Mouse (Mus musculus) embryonic facial prominence, embryonic 10.5 days (tissue): Measurements from ENCODE around the gene Dpm3. TPM values are rescaled to one million over a fixed set of nuclear protein-coding genes. Genes with fewer than 3 reads are reported as not detected.

Experiments
- DNase-seq: peaks from one replicate; pipeline ENCODE4 v3.0.0-alpha.2; 2017; ENCODE audit warnings: low spot score
- H3K27ac ChIP-seq: fragments of 300-500 bp; sonication (generic); replicated peaks from 2 replicates; pipeline ENCODE4 v1.5.1; 2016; ENCODE audit warnings: mild to moderate bottlenecking
- H3K27me3 ChIP-seq: fragments of 300-500 bp; sonication (generic); replicated peaks from 2 replicates; pipeline ENCODE4 v1.6.1; 2016; ENCODE audit warnings: low read depth, mild to moderate bottlenecking; ENCODE audit not compliant: poor library complexity, severe bottlenecking
- H3K36me3 ChIP-seq: fragments of 300-500 bp; sonication (generic); replicated peaks from 2 replicates; pipeline ENCODE4 v1.6.1; 2016; ENCODE audit warnings: mild to moderate bottlenecking, moderate library complexity
- H3K4me1 ChIP-seq: fragments of 300-500 bp; sonication (generic); 2 replicates; pipeline ENCODE4 v1.6.1; 2016
- H3K4me3 ChIP-seq: fragments of 300-500 bp; sonication (generic); 2 replicates; pipeline ENCODE4 v1.5.1; 2016; ENCODE audit warnings: mild to moderate bottlenecking, moderate library complexity
- H3K9me3 ChIP-seq: fragments of 300-500 bp; sonication (generic); 2 replicates; pipeline ENCODE4 v1.6.1; 2016; ENCODE audit warnings: mild to moderate bottlenecking
- whole genome bisulfite sequencing: fragments of 180-500 bp; shearing (Covaris S2); methylation state at CpG from one replicate; pipeline ENCODE4 v1.1.7; 2016; 5-methylcytosine and 5-hydroxymethylcytosine counted together
- polyA plus RNA-seq: library from polyadenylated mRNA; unstranded; fragments of >200 nt; fragmentation: Nextera tagmentation; extraction: Ambion mirVana; gene quantifications from 2 replicates; pipeline ENCODE4 v1.2.1, GENCODE M21; 2016

Gene Dpm3
- polyA plus RNA-seq, 1 experiment from 2014 or later: 84.1 TPM

- Histone ChIP-seq H3K27ac (no peak overlapping the region; the same call in 1 of the 2 replicates), H3K4me3 (no peak overlapping the region), H3K36me3 (no peaks in the 10 kb centered on the region), H3K4me1 (peaks cover 46% of the 10 kb centered on the region), H3K27me3 (peaks cover 14% of the 10 kb centered on the region), H3K9me3 (no peaks in the 10 kb centered on the region)
- WGBS: 55% methylated on average over 7 of the region's 7 CpGs
- no peak for DNase-seq
These were observed 29.4 kb downstream of the Dpm3 start for GRCm38 (mm10) chr3:89288503-89288928.

DNA sequence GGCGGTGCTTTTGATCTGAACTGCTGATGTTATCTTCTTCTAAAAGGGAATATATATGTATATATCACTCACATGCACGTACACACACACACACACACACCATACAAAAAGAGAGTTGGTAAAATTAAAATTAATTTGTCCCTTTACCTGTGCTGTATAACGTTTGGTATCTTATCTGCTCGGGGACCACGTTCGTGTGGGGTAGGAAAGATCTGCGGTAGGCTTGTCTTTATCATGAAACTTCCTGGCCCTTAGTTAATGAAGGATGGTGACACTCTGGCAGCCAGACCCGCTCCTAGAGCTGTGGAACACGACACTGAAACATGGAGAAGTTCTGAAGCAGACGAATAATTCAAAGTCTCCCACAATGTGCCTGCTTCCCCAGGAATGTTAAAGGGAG, 32.7 kb downstream of the Dpm3 start:
- H3K4me1 ChIP-seq: peaks cover 28% of the 10 kb centered on the region
- DNase-seq: no peak
- H3K36me3 ChIP-seq: no peaks in the 10 kb centered on the region
- no peak overlapping the region for H3K4me3 ChIP-seq
- no peaks in the 10 kb centered on the region for H3K27me3 ChIP-seq
- 77% methylated on average over 10 of the region's 10 CpGs for WGBS
- H3K9me3 ChIP-seq: no peaks in the 10 kb centered on the region
- H3K27ac ChIP-seq: no peak overlapping the region

GRCm38 (mm10) chr3:89292303-89292702, 33.1 kb downstream of the Dpm3 start:
- Histone ChIP-seq H3K27me3 (no peaks in the 10 kb centered on the region), H3K27ac (no peak overlapping the region), H3K4me1 (peaks cover 24% of the 10 kb centered on the region), H3K4me3 (no peak overlapping the region), H3K36me3 (no peaks in the 10 kb centered on the region), H3K9me3 (no peaks in the 10 kb centered on the region)
- WGBS: 76% methylated on average over 5 of the region's 5 CpGs
- DNase-seq: no peak

DNA sequence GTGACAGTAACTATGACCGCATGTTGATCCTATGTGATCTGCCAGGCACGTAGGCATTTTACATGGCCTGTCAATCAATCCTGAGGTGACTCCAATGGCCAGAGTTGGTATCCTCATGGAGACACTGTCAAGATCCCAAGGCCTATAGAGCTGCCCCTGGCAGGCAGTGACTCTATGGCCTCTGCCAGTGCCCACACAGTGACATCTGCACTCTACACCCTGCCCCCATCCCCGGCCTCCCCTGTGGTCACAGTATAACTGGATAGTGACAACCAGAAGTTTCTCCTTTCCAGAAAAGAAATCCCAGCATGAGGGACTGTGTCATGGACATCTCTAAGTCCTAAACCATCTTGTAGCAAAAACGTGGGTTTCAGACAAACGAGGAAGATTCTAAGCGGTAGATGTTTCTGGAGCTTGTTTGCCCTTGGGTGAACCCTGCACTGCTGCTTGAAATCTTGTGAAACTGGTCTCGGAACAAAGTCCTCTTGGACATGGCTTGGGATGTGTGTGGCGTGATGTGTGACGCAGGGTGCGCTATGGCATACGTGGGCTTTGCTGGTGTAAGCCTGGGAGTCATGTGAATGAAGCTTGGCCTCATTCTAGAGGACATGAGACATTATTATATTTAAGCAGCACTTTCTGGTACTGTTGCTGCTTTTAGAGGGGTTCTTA, 34.2 kb downstream of the Dpm3 start:
- Histone ChIP-seq H3K36me3 (no peaks in the 10 kb centered on the region), H3K27me3 (no peaks in the 10 kb centered on the region), H3K4me1 (peaks cover 13% of the 10 kb centered on the region), H3K27ac (no peak overlapping the region), H3K9me3 (no peaks in the 10 kb centered on the region), H3K4me3 (no peak overlapping the region)
- no peak for DNase-seq
- WGBS: 92% methylated on average over 11 of the region's 11 CpGs

DNA sequence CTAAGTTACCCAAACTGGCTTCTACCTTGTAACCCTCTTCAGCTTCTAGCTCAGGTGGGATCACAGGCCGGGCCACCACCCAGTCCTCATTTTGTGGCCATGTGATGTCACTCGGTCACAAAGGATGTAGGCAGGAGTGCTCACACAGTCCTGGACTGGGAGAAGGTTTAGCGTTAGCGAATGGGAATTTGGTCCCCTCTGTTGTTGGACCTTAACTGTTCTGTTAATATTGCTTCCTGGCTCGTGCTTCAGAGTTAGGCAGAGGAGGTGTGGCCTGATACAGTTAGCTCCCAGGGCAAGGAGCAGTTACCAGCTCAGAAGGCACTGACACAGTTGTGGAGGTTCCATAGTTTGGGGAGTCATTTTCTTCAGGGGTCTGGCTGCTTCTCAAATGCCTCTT, 35.0 kb downstream of the Dpm3 start:
- Histone ChIP-seq H3K4me3 (no peak overlapping the region), H3K4me1 (peaks cover 9% of the 10 kb centered on the region), H3K9me3 (no peaks in the 10 kb centered on the region), H3K27ac (no peak overlapping the region), H3K27me3 (peaks cover 6% of the 10 kb centered on the region), H3K36me3 (no peaks in the 10 kb centered on the region)
- 78% methylated on average over 5 of the region's 5 CpGs for WGBS
- DNase-seq: no peak

DNA sequence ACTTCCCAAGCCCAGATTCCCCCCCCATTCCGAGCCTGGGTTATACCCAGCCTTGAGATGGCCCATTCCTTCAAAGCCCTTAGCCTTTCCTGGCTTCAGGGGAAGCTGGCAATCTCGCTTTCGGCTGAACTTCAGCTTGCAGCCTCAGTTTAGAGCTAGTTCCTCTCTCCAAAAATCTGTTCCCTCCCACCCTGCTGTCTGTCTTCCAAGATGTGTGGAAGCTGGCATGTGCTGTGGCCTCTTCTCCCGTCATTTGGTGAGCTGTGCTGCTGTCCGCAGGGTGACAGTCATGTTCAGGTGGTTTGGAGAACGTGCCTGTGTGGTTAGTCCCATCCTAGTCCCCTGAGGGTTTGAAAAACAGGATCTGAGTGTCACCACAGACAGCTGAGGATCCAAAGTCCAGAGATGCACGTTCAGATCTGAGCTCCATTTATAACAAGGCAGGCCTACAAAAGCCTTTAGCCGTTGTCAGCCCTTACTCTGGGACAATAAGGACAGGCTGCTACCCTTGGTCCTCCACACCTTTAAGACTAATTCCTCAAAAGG, 36.6 kb downstream of the Dpm3 start:
- WGBS: 84% methylated on average over 8 of the region's 8 CpGs
- H3K4me3 ChIP-seq: no peak overlapping the region
- no peaks in the 10 kb centered on the region for H3K9me3 ChIP-seq
- H3K27me3 ChIP-seq: peaks cover 18% of the 10 kb centered on the region
- no peak for DNase-seq
- H3K4me1 ChIP-seq: peaks cover 19% of the 10 kb centered on the region
- H3K36me3 ChIP-seq: no peaks in the 10 kb centered on the region
- H3K27ac ChIP-seq: no peak overlapping the region

GRCm38 (mm10) chr3:89296761-89297396, 37.7 kb downstream of the Dpm3 start:
- no peak overlapping the region for H3K27ac ChIP-seq
- no peak overlapping the region for H3K4me3 ChIP-seq
- H3K9me3 ChIP-seq: no peaks in the 10 kb centered on the region
- peaks cover 19% of the 10 kb centered on the region for H3K4me1 ChIP-seq
- no peak for DNase-seq
- H3K27me3 ChIP-seq: peaks cover 18% of the 10 kb centered on the region
- no peaks in the 10 kb centered on the region for H3K36me3 ChIP-seq
- 85% methylated on average over 11 of the region's 11 CpGs for WGBS

GRCm38 (mm10) chr3:89298908-89299307, 39.8 kb downstream of the Dpm3 start:
- no peak for DNase-seq
- WGBS: 83% methylated on average over 6 of the region's 6 CpGs

DNA sequence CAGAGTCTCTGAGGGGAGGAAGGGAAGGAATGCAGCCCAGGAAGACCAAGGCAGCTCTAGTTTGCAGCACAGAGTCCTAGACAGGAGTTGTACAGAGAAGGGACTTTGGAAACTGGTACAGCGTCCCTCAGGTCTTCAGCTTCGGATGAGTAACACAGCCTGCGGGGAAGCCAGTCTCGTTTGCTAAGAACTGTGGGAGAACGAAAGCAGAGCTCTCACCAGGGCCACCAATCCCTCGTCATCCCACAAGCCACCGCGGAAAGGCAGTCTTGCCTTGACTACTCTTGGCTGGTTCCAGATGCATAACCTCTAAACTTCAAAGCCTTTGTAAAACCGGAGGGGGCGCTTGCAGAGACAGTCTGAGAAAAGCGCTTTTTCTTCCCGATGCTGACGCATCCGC, 40.3 kb downstream of the Dpm3 start:
- peak overlapping the region; percentile 10; the same call in 1 of the 2 replicates for H3K27ac ChIP-seq
- H3K36me3 ChIP-seq: no peaks in the 10 kb centered on the region
- 5% methylated on average over 14 of the region's 14 CpGs for WGBS
- H3K4me1 ChIP-seq: peaks cover 16% of the 10 kb centered on the region
- peak; percentile 66 for DNase-seq
- H3K4me3 ChIP-seq: peak overlapping the region; percentile 44
- H3K27me3 ChIP-seq: peaks cover 18% of the 10 kb centered on the region
- no peaks in the 10 kb centered on the region for H3K9me3 ChIP-seq

More at GRCm38 (mm10) chr3:89298908-89299307, 39.8 kb downstream of the Dpm3 start:
- Histone ChIP-seq H3K27ac (no peak overlapping the region), H3K36me3 (no peaks in the 10 kb centered on the region), H3K4me1 (peaks cover 16% of the 10 kb centered on the region), H3K9me3 (no peaks in the 10 kb centered on the region), H3K4me3 (no peak overlapping the region), H3K27me3 (peaks cover 18% of the 10 kb centered on the region)

GRCm38 (mm10) chr3:89300071-89300470, 40.9 kb downstream of the Dpm3 start:
- Histone ChIP-seq H3K9me3 (no peaks in the 10 kb centered on the region), H3K36me3 (no peaks in the 10 kb centered on the region), H3K4me1 (peaks cover 16% of the 10 kb centered on the region), H3K4me3 (peak overlapping the region; percentile 44), H3K27me3 (peaks cover 18% of the 10 kb centered on the region), H3K27ac (no peak overlapping the region)
- no peak for DNase-seq
- 61% methylated on average over 1 of the region's 1 CpGs for WGBS

DNA sequence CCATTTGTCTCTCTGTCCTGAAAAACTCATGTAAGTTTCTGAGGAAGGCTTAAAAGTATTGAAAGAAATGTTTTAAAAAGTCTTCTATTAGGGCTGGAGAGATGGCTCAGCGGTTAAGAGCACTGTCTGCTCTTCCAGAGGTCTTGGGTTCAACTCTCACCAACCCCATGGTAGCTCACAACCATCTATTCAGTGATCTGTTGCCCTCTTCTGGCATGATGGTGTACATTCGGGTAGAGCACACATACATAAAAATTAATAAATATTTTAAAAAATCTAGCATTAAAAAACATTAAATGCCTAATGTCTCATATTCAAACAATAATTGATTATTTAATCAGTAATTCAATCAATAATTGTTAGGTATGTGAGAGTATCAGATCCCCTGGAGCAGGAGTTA, 41.4 kb downstream of the Dpm3 start:
- DNase-seq: no peak
- H3K4me1 ChIP-seq: peaks cover 20% of the 10 kb centered on the region
- no peak overlapping the region for H3K4me3 ChIP-seq
- no peaks in the 10 kb centered on the region for H3K36me3 ChIP-seq
- H3K27ac ChIP-seq: no peak overlapping the region
- 65% methylated on average over 2 of the region's 2 CpGs for WGBS
- H3K27me3 ChIP-seq: peaks cover 18% of the 10 kb centered on the region
- no peaks in the 10 kb centered on the region for H3K9me3 ChIP-seq

GRCm38 (mm10) chr3:89304440-89304839, 45.3 kb downstream of the Dpm3 start:
- Histone ChIP-seq H3K36me3 (no peaks in the 10 kb centered on the region), H3K4me3 (no peak overlapping the region), H3K27ac (0 out of 2 replicates have a peak overlapping the region, but pooled peaks have one; percentile 30), H3K9me3 (no peaks in the 10 kb centered on the region), H3K4me1 (peaks cover 32% of the 10 kb centered on the region), H3K27me3 (peaks cover 9% of the 10 kb centered on the region)
- DNase-seq: no peak
- WGBS: 63% methylated on average over 6 of the region's 6 CpGs

- Histone ChIP-seq H3K9me3 (no peaks in the 10 kb centered on the region), H3K27ac (peak overlapping the region; percentile 60; the same call in 1 of the 2 replicates), H3K4me1 (peaks cover 25% of the 10 kb centered on the region), H3K27me3 (peaks cover 4% of the 10 kb centered on the region), H3K4me3 (no peak overlapping the region), H3K36me3 (no peaks in the 10 kb centered on the region)
- WGBS: 52% methylated on average over 4 of the region's 4 CpGs
- DNase-seq: no peak
These were observed 45.9 kb downstream of the Dpm3 start for GRCm38 (mm10) chr3:89305105-89305504.
